Mouse (Mus musculus) E14TG2a.4 (cell line): Measurements from ENCODE around the gene Tjp2.

Source experiments
- CTCF ChIP-seq: conservative IDR thresholded peaks from 2 replicates; pipeline ENCODE4 v1.5.1; 2014; ENCODE audit warnings: low read length
- NANOG ChIP-seq: IDR thresholded peaks from 2 replicates; pipeline ENCODE4 v1.6.1; 2014; ENCODE audit warnings: borderline replicate concordance, low read length, mixed read lengths

DNA sequence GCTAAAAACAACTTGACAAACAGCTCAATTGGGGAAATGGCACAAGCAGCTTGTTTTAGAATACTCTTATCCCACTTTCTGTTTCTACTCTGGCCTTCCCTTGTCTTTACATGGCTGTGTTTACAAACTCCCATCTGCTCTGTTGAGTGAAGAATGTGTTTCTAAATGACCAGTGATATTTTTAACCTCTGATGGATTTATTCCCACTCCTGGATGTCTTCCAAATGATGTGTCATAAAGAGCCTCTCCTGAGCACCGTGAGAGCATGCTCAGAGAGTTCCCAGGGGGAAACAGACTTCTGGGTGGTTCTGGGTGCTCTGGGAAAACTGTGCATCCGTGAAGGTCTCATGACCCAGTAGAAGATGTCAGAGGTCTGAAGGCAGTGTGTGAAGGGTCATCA, 169.9 kb downstream of the Tjp2 start:
- TF ChIP-seq CTCF (no peak), NANOG (no peak)
